Mouse (Mus musculus): Measurements from ENCODE around the gene Pcf11. TPM values are rescaled to one million over a fixed set of nuclear protein-coding genes. Genes with fewer than 3 reads are reported as not detected.
A peak's percentile ranks its signal among the peaks of the same experiment; 100 is the strongest.

The Pcf11 gene
- total RNA-seq (2015) = 89.8 and 91.8 TPM in 2 replicates
- total RNA-seq (2017) = 59.3 and 71.4 TPM in 2 replicates

GRCm38 (mm10) chr7:92669507-92670471, at the start of gene Pcf11:
TSS of gene Pcf11 (minus strand) at chr7:92669934.
- ATAC-seq (replicated peaks; ENCODE audit: poor library complexity) = peak; percentile 83

GRCm38 (mm10) chr7:92715055-92715454, 45.3 kb upstream of the Pcf11 start:
- 0 out of 2 replicates have a peak, but pooled peaks have one; percentile 36 for ATAC-seq (replicated peaks; ENCODE audit: poor library complexity)

DNA sequence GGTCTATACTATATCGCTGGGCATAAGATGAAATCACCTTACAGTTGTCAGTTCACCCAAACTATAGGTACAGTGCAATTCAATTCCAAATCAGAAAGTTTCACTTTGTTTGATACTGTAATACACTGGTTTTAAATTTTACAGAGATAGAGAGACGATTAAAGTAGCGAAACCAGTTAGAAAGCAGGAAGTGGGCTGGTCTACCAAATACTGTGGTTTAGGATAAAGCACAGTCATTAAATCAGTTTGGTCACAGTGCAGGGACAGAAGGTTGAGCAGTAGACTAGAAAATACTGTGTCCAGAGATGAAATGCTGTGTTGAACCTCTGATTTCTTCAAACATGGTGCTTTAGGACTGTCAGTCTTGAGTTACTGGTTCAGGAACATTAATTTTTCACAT, 41.9 kb upstream of the Pcf11 start:
- peak; percentile 96 for ATAC-seq (replicated peaks; ENCODE audit: poor library complexity)

- ATAC-seq (replicated peaks; ENCODE audit: poor library complexity) = no peak
Observed at GRCm38 (mm10) chr7:92709573-92709972, 39.8 kb upstream of the Pcf11 start.

DNA sequence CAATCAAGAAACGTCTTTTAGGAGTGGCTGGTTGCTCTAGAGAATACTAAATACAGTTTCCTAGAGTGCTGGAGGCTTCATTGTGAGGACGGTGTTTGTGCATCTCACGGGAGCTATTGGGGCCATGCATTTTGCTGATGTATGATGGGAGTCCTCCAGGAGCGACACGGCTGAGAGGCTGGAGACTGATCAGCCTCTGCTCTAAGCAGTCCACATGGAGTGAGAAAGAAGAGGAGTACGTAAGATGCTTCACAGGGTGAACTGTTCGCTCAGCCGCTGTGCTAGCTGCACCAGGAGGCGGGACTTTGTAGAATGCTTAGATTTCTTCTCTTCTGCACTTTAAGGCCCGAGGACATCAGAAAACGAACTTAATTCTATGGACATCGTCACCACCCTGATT, 37.0 kb upstream of the Pcf11 start:
- ATAC-seq (replicated peaks; ENCODE audit: poor library complexity) = no peak

DNA sequence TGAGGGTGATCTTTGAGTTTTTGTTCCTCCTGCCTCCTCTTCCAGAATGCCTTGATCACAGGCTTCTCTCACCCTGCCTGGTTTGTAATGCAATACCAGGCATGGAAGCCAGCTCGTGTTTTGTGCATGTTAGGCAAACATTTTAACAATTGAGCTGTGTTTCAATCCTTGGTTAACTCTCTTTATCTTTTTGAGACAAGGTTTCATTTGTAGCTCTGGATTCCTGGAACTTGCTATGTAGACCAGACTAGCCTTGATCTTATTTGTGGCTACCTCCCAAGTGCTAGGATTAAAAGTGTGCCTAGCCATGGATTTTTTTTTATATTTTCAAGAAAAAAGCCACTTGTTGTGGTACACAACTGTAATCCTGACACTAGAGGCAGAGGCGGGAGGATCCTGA, 35.8 kb upstream of the Pcf11 start:
- no peak for ATAC-seq (replicated peaks; ENCODE audit: poor library complexity)

- ATAC-seq (replicated peaks; ENCODE audit: poor library complexity) = no peak
Observed at GRCm38 (mm10) chr7:92703661-92704060, 33.9 kb upstream of the Pcf11 start.

DNA sequence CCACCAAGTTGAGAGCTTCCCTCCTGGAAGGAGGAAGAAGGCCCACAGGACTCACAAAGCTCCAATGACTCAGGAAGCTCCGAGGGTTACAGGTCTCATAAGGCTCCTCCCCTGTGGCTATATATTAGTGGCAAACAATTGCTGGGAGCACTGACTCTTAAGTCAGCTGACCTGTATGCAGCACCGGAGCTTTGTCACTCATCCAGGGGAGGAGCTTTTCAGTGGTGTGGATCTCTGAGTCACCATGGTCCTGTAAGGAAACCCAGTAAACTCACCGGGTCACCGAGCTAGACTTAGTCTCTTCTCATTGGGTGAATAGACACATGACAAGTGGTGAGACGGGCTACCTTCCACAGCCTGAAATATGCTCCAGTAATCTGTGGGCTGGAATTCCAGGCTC, 29.0 kb upstream of the Pcf11 start:
- no peak for ATAC-seq (replicated peaks; ENCODE audit: poor library complexity)

DNA sequence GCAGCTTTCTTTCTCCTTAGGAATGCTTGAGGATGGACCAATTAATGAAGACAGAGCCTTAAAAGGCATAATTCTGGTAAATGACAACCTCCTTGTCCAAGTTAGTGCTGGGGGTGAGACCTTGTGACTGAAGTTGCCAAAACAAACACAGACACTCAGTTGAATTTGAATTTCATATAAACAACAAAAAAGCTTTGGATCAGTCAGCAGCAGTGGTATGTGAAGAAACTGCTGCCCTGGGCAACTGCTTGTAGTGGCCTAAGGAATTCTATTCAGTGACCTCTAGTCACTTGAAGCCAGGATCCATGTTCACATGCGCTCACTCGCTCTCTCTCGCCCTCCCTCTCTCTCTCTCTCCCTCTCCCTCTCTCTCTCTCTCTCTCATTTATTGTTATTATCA, 26.7 kb upstream of the Pcf11 start:
- no peak for ATAC-seq (replicated peaks; ENCODE audit: poor library complexity)

- ATAC-seq (replicated peaks; ENCODE audit: poor library complexity) = no peak
Observed at GRCm38 (mm10) chr7:92689101-92689500, 19.4 kb upstream of the Pcf11 start.

DNA sequence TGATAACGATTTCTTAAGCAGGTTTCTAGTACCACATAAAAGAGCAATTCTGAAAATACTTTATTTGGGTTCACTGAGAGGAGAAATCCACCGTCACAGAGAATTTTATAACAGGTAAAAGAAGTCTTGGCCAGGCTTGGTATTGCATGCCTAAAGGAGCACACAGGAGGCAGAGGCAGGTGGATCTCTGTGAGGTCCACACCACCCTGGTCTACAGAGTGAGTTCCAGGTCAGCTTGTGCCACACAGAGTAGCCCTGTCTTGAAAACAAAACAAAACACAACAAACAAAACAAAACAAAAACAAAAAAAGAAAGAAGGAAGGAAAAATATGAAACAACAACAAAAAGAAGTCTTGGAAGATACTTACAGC, 18.6 kb upstream of the Pcf11 start:
- ATAC-seq (replicated peaks; ENCODE audit: poor library complexity) = no peak

- ATAC-seq (replicated peaks; ENCODE audit: poor library complexity) = no peak
Observed at GRCm38 (mm10) chr7:92687556-92688298, 18.0 kb upstream of the Pcf11 start.

- peak; percentile 83 for ATAC-seq (replicated peaks; ENCODE audit: poor library complexity)
Observed at GRCm38 (mm10) chr7:92677346-92677745, 7.6 kb upstream of the Pcf11 start.

- no peak for ATAC-seq (replicated peaks; ENCODE audit: poor library complexity)
Observed at GRCm38 (mm10) chr7:92675131-92675530, 5.4 kb upstream of the Pcf11 start.

DNA sequence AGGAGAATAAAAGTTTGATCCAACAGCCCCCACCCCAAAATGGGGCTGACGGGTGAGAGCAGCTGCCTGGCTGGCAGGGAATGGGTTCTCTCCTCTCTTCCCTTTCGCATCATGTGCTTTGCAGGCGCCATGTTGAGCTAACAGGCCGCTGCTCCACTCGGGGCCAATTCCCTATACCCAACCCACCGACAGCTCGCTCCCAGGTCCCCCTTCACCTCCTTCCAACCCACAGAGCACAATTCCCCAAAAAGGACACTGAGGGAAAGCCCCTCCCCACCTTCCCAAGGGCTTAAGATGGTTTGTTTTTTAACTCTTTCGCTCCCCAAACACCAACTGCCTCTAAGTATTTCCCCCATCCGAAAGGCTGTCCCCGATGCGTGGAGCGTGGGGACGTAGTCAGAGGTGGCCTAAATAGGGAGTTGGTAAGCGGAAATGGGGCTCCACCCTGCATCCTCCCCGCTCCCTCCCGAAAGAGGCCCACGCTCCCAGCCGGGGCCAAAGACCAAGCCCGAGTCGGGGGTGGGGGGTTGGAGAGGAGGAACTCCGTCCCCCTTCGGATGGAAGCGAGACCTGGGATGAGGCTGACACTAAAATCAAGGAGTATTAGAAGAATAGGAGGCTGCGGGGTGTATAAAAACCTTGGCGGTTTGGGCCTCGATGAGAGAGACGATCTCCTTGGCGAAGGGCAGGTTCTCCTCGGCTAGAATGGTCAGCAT, 785 bp downstream of the Pcf11 start:
- peak; percentile 42 for ATAC-seq (replicated peaks; ENCODE audit: poor library complexity)

GRCm38 (mm10) chr7:92666274-92666820, 3.4 kb downstream of the Pcf11 start:
- 0 out of 2 replicates have a peak, but pooled peaks have one; percentile 4 for ATAC-seq (replicated peaks; ENCODE audit: poor library complexity)

DNA sequence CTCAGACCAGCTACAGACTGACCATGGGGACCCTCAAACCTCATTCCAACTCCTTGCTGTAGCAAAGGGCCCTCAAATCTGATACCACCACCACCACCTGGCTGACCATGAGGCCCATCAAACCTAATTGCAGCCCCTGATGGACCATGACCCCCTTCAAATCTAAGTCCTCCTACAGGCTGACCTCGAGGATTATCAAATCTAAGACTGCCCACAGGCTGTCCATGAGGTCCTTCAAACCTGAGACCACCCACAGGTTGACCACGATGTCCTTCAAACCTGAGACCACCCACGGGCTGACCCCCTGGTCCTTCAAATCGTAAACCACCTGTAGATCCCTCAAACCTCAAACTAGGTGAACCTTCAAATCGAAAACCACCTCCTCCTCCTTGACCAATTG, 11.7 kb downstream of the Pcf11 start:
- no peak for ATAC-seq (replicated peaks; ENCODE audit: poor library complexity)

DNA sequence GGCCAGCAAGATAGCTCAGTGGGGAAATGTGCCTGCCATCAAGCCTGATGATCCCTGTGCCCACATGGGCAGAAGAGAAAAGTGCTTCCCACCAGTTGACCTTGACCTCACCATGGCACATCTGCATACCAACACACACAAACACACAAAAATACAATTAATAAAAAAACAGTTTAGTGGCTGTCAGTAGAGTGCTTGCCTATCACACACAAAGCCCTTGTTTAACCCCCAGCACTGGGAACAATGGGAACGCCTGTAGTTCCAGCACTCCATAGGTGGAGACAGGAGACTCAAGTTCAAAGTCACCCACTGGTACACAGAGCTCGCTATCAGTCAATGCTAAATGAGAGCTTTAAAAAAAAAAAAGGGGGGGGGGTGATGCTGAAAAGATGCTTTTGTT, 13.3 kb downstream of the Pcf11 start:
- no peak for ATAC-seq (replicated peaks; ENCODE audit: poor library complexity)

DNA sequence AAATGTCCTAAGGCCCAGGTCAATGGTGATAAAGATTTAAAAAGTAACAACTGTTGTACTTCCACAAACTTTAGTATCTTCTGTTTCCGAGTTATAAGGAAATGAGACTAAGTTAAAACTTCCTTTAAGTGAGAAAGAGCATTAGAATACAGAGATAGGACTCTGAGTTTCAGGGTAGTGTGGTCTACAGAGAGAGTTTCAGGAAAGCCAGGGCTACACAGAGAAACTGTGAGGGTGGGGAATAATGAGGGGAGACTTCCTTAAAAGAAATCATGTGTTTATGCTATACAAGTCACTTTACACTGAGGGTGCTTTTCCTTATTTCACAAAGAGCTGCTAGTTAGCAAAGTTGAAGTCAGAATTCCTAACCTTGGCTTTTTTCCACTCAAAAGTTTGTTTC, 16.4 kb downstream of the Pcf11 start:
- ATAC-seq (replicated peaks; ENCODE audit: poor library complexity) = peak; percentile 50; the same call in 1 of the 2 replicates

DNA sequence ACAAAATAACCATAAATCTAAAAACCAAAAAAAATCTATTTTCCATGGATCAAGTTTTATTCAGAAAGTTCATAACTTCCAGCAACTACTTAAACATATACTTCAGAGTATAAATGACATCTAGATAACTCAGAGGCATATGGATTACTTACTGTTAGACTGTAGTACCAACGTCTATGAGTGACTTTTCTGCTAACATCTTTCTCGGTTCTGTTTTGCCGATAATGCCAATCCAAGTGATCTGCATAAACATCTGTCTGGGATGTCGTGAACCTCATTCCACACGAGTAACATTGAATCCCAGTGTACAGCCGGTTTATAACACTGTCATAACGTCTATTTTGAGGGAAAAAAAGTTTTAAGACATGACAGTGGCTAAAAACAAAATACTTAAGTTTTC, 21.9 kb downstream of the Pcf11 start:
- ATAC-seq (replicated peaks; ENCODE audit: poor library complexity) = no peak

- ATAC-seq (replicated peaks; ENCODE audit: poor library complexity) = no peak
Observed at GRCm38 (mm10) chr7:92642358-92642757, 27.4 kb downstream of the Pcf11 start.

Data from megakaryocyte progenitor cell, adult 5-6 weeks (primary cell).